Mouse (Mus musculus) heart, postnatal 0 days (tissue): ENCODE results near the gene Klk6. TPM values are rescaled to one million over a fixed set of nuclear protein-coding genes. Genes with fewer than 3 reads are reported as not detected.

Source experiments
- ATAC-seq: fragments of 200-750 bp; cut with Nextera tagmentation; 2 replicates; pipeline ENCODE4 v1.8.0; 2017; ENCODE audit warnings: low read depth, moderate number of reproducible peaks, moderate library complexity; ENCODE audit not compliant: insufficient read depth
- DNase-seq: peaks from one replicate; pipeline ENCODE4 v3.0.0-alpha.2; 2016; ENCODE audit warnings: low spot score
- H3K27ac ChIP-seq: fragments of 300-500 bp; sonication (generic); 2 replicates; pipeline ENCODE4 v1.5.1; 2014; ENCODE audit warnings: low read depth, mild to moderate bottlenecking
- H3K27me3 ChIP-seq: fragments of 300-500 bp; sonication (generic); 2 replicates; pipeline ENCODE4 v1.6.1; 2014; ENCODE audit warnings: low read length, mixed read lengths; ENCODE audit not compliant: control insufficient read depth, insufficient read depth
- H3K36me3 ChIP-seq: fragments of 300-500 bp; sonication (generic); replicated peaks from 2 replicates; pipeline ENCODE4 v1.6.1; 2014; ENCODE audit warnings: low read length, mixed read lengths; ENCODE audit not compliant: control insufficient read depth, insufficient read depth
- H3K4me1 ChIP-seq: fragments of 300-500 bp; sonication (generic); 2 replicates; pipeline ENCODE4 v1.6.1; 2014; ENCODE audit warnings: antibody characterized with exemption; ENCODE audit not compliant: control insufficient read depth, insufficient read depth
- H3K4me2 ChIP-seq: fragments of 300-500 bp; sonication (generic); 2 replicates; pipeline ENCODE4 v1.6.1; 2014; ENCODE audit warnings: low read depth, mild to moderate bottlenecking, low read length, moderate library complexity
- H3K4me3 ChIP-seq: fragments of 300-500 bp; sonication (generic); 2 replicates; pipeline ENCODE4 v1.5.1; 2014; ENCODE audit warnings: low read depth, low read length
- H3K9ac ChIP-seq: fragments of 300-500 bp; sonication (generic); replicated peaks from 2 replicates; pipeline ENCODE4 v1.6.1; 2014; ENCODE audit warnings: low read depth, low read length, mixed read lengths
- H3K9me3 ChIP-seq: fragments of 300-500 bp; sonication (generic); replicated peaks from 2 replicates; pipeline ENCODE4 v1.6.1; 2016; ENCODE audit warnings: low read length; ENCODE audit not compliant: control insufficient read depth
- CTCF ChIP-seq: IDR thresholded peaks from 2 replicates; pipeline ENCODE4 v1.5.1; 2016; ENCODE audit warnings: antibody characterized with exemption, control low read depth, low read depth
- EP300 ChIP-seq: IDR thresholded peaks from 2 replicates; pipeline ENCODE4 v1.6.1; 2016; ENCODE audit warnings: antibody characterized with exemption, low read depth
- WGBS: fragments of 180-500 bp; shearing (Covaris S2); extraction: QIAGEN DNeasy Blood & Tissue Kit; methylation state at CpG from one replicate; pipeline ENCODE4 v1.1.7; 2014; 5-methylcytosine and 5-hydroxymethylcytosine counted together
- polyA plus RNA-seq: library from polyadenylated mRNA; unstranded; fragments of >200 nt; fragmentation: Nextera tagmentation; extraction: Ambion mirVana; gene quantifications from 2 replicates; pipeline ENCODE4 v1.2.1, GENCODE M21; 2015
- total RNA-seq: library from RNA; depleted of rRNA; stranded (reverse); fragments of >200 nt; gene quantifications from 2 replicates; pipeline ENCODE4 v1.2.3, GENCODE M21; 2014; ENCODE audit warnings: low replicate concordance; rRNA removed

Gene Klk6
- total and polyA plus RNA-seq, 2 experiments from 2014 or later = not detected

- 73% methylated on average over 3 of the region's 3 CpGs for WGBS
- H3K4me1 ChIP-seq = no peaks in the 10 kb centered on the region
- no peaks in the 10 kb centered on the region for H3K36me3 ChIP-seq
- no peaks in the 10 kb centered on the region for H3K9me3 ChIP-seq
- H3K27ac ChIP-seq = no peak overlapping the region
- TF ChIP-seq CTCF (no peak), EP300 (no peak)
- no peaks in the 10 kb centered on the region for H3K27me3 ChIP-seq
- H3K9ac ChIP-seq = no peak overlapping the region
- no peak overlapping the region for H3K4me3 ChIP-seq
- DNase-seq (no peak), ATAC-seq (no peak)
- H3K4me2 ChIP-seq = no peak overlapping the region
Observed at GRCm38 (mm10) chr7:43873674-43874073, 49.4 kb downstream of the Klk6 start.

- no peak overlapping the region for H3K9ac ChIP-seq
- H3K4me2 ChIP-seq = no peak overlapping the region
- DNase-seq = no peak
- no peaks in the 10 kb centered on the region for H3K36me3 ChIP-seq
- H3K27me3 ChIP-seq = no peaks in the 10 kb centered on the region
- WGBS = 78% methylated on average over 6 of the region's 6 CpGs
- no peaks in the 10 kb centered on the region for H3K9me3 ChIP-seq
- no peak overlapping the region for H3K4me3 ChIP-seq
- no peak for ATAC-seq
- H3K27ac ChIP-seq = no peak overlapping the region
- TF ChIP-seq EP300 (no peak), CTCF (no peak)
- H3K4me1 ChIP-seq = no peaks in the 10 kb centered on the region
Observed at GRCm38 (mm10) chr7:43874868-43875375, 50.6 kb downstream of the Klk6 start.

- ATAC-seq = no peak
- Histone ChIP-seq H3K4me1 (no peaks in the 10 kb centered on the region), H3K4me3 (no peak overlapping the region), H3K27ac (no peak overlapping the region), H3K4me2 (no peak overlapping the region), H3K36me3 (no peaks in the 10 kb centered on the region), H3K27me3 (peaks cover 3% of the 10 kb centered on the region; the same call in 1 of the 2 replicates), H3K9ac (no peak overlapping the region), H3K9me3 (no peaks in the 10 kb centered on the region)
- no peak for TF ChIP-seq EP300
- WGBS = 68% methylated on average over 4 of the region's 4 CpGs
- DNase-seq = no peak
Observed at GRCm38 (mm10) chr7:43876444-43876843, 52.1 kb downstream of the Klk6 start.

GRCm38 (mm10) chr7:43878281-43878680, 54.0 kb downstream of the Klk6 start:
- H3K27me3 ChIP-seq = peaks cover 3% of the 10 kb centered on the region; the same call in 1 of the 2 replicates
- no peak for DNase-seq
- whole genome bisulfite sequencing = 33% methylated on average over 1 of the region's 1 CpGs
- no peaks in the 10 kb centered on the region for H3K36me3 ChIP-seq
- H3K27ac ChIP-seq = no peak overlapping the region
- no peak overlapping the region for H3K4me2 ChIP-seq
- no peak overlapping the region for H3K4me3 ChIP-seq
- H3K9ac ChIP-seq = no peak overlapping the region
- H3K9me3 ChIP-seq = no peaks in the 10 kb centered on the region
- no peak for ATAC-seq
- TF ChIP-seq EP300 (no peak), CTCF (no peak)
- no peaks in the 10 kb centered on the region for H3K4me1 ChIP-seq

GRCm38 (mm10) chr7:43880912-43881311, 56.6 kb downstream of the Klk6 start, which contains the start of gene Klk4:
Gene Klk4 (plus strand): TSS chr7:43881160.
- TF ChIP-seq CTCF (no peak), EP300 (no peak)
- H3K36me3 ChIP-seq = no peaks in the 10 kb centered on the region
- 0% methylated on average over 3 of the region's 3 CpGs for WGBS
- ATAC-seq = no peak
- no peaks in the 10 kb centered on the region for H3K9me3 ChIP-seq
- no peak within 1 kb of the TSS for H3K9ac ChIP-seq
- no peak within 1 kb of the TSS for H3K27ac ChIP-seq
- no peak for DNase-seq
- no peaks in the 10 kb centered on the region for H3K4me1 ChIP-seq
- H3K27me3 ChIP-seq = peaks cover 10% of the 10 kb centered on the region
- no peak within 1 kb of the TSS for H3K4me2 ChIP-seq
- H3K4me3 ChIP-seq = no peak within 1 kb of the TSS

Other genes starting within 250 kb of the Klk6 start
- 3.6 and 7.9 TPM in 2 replicates for gene Zfp719, start 244.9 kb upstream of the Klk6 start, total RNA-seq
- gene Zfp719, start 244.9 kb upstream of the Klk6 start, polyA plus RNA-seq = 3.6 and 4.0 TPM in 2 replicates
- not detected in 2 replicates for gene Zfp819, start 217.3 kb upstream of the Klk6 start, total RNA-seq
- not detected in 2 replicates for gene Zfp819, start 217.3 kb upstream of the Klk6 start, polyA plus RNA-seq
- gene Ceacam18, start 189.8 kb upstream of the Klk6 start, total RNA-seq = not detected in 2 replicates
- not detected in 2 replicates for gene Ceacam18, start 189.8 kb upstream of the Klk6 start, polyA plus RNA-seq
- not detected in 2 replicates for gene Siglece, start 164.3 kb upstream of the Klk6 start, total RNA-seq
- 0.41 and 0.56 TPM in 2 replicates for gene Siglece, start 164.3 kb upstream of the Klk6 start, polyA plus RNA-seq
- 6.3 and 7.9 TPM in 2 replicates for gene Ctu1, start 152.5 kb upstream of the Klk6 start, total RNA-seq
- 3.6 and 3.9 TPM in 2 replicates for gene Ctu1, start 152.5 kb upstream of the Klk6 start, polyA plus RNA-seq
- not detected in 2 replicates for gene Klk14, start 134.1 kb upstream of the Klk6 start, total RNA-seq
- not detected in 2 replicates for gene Klk14, start 134.1 kb upstream of the Klk6 start, polyA plus RNA-seq
- gene Klk13, start 111.9 kb upstream of the Klk6 start, total RNA-seq = not detected in 2 replicates
- gene Klk13, start 111.9 kb upstream of the Klk6 start, polyA plus RNA-seq = not detected in 2 replicates
- gene Klk12, start 55.6 kb upstream of the Klk6 start, total RNA-seq = not detected in 2 replicates
- gene Klk12, start 55.6 kb upstream of the Klk6 start, polyA plus RNA-seq = not detected in 2 replicates
- not detected in 2 replicates for gene Klk11, start 49.9 kb upstream of the Klk6 start, total RNA-seq
- 0.15 TPM in 1 of 2 replicates, not detected in the other for gene Klk11, start 49.9 kb upstream of the Klk6 start, polyA plus RNA-seq
- gene Klk10, start 43.5 kb upstream of the Klk6 start, total RNA-seq = 0.31 TPM in 1 of 2 replicates, not detected in the other
- gene Klk10, start 43.5 kb upstream of the Klk6 start, polyA plus RNA-seq = 0.27 and 0.52 TPM in 2 replicates
- not detected in 2 replicates for gene Klk9, start 32.6 kb upstream of the Klk6 start, total RNA-seq
- 0.08 TPM in 1 of 2 replicates, not detected in the other for gene Klk9, start 32.6 kb upstream of the Klk6 start, polyA plus RNA-seq
- gene Klk8, start 26.9 kb upstream of the Klk6 start, total RNA-seq = 9.3 and 40.6 TPM in 2 replicates
- gene Klk8, start 26.9 kb upstream of the Klk6 start, polyA plus RNA-seq = 16.4 and 17.0 TPM in 2 replicates
- gene Klk7, start 13.2 kb upstream of the Klk6 start, total RNA-seq = not detected in 2 replicates
- 0.05 TPM in 1 of 2 replicates, not detected in the other for gene Klk7, start 13.2 kb upstream of the Klk6 start, polyA plus RNA-seq
- gene Klk5, start 17.5 kb downstream of the Klk6 start, total RNA-seq = not detected in 2 replicates
- gene Klk5, start 17.5 kb downstream of the Klk6 start, polyA plus RNA-seq = not detected in 2 replicates
- gene Klk4, start 56.7 kb downstream of the Klk6 start, total RNA-seq = not detected in 2 replicates
- gene Klk4, start 56.7 kb downstream of the Klk6 start, polyA plus RNA-seq = not detected in 2 replicates
- not detected in 2 replicates for gene Klk15, start 109.2 kb downstream of the Klk6 start, total RNA-seq
- gene Klk15, start 109.2 kb downstream of the Klk6 start, polyA plus RNA-seq = not detected in 2 replicates
- not detected in 2 replicates for gene Klk1b8, start 126.2 kb downstream of the Klk6 start, total RNA-seq
- not detected in 2 replicates for gene Klk1b8, start 126.2 kb downstream of the Klk6 start, polyA plus RNA-seq
- not detected in 2 replicates for gene Klk1b1, start 142.3 kb downstream of the Klk6 start, total RNA-seq
- not detected in 2 replicates for gene Klk1b1, start 142.3 kb downstream of the Klk6 start, polyA plus RNA-seq
- gene Klk1b9, start 151.6 kb downstream of the Klk6 start, total RNA-seq = not detected in 2 replicates
- not detected in 2 replicates for gene Klk1b9, start 151.6 kb downstream of the Klk6 start, polyA plus RNA-seq
- not detected in 2 replicates for gene Klk1b11, start 171.4 kb downstream of the Klk6 start, total RNA-seq
- gene Klk1b11, start 171.4 kb downstream of the Klk6 start, polyA plus RNA-seq = not detected in 2 replicates
- not detected in 2 replicates for gene Klk1b26, start 187.7 kb downstream of the Klk6 start, total RNA-seq
- gene Klk1b26, start 187.7 kb downstream of the Klk6 start, polyA plus RNA-seq = not detected in 2 replicates
- gene Klk1b27, start 227.8 kb downstream of the Klk6 start, total RNA-seq = not detected in 2 replicates
- gene Klk1b27, start 227.8 kb downstream of the Klk6 start, polyA plus RNA-seq = not detected in 2 replicates